Mouse (Mus musculus) MEL (cell line): ENCODE results near the gene Kcnk18. TPM values are rescaled to one million over a fixed set of nuclear protein-coding genes. Genes with fewer than 3 reads are reported as not detected.

Experiments used
- DNase-seq: peaks from one replicate; pipeline ENCODE4 v3.0.0; 2011; ENCODE audit warnings: low read depth, low spot score
- H3K27ac ChIP-seq: 2 replicates; pipeline ENCODE4 v1.5.1; 2012; ENCODE audit warnings: low read depth, mild to moderate bottlenecking, control low read depth, low read length, moderate library complexity; ENCODE audit not compliant: control insufficient read depth
- H3K27me3 ChIP-seq, 2 experiments: fragments of 150-350 bp in 1 of 2; sonication (generic) in 1 of 2; 2 replicates each; pipeline ENCODE4 v1.6.1; 2012; ENCODE audit warnings: low read length in 2 of 2, mild to moderate bottlenecking in 2 of 2, improper control_type of control experiment in 1 of 2, moderate library complexity in 1 of 2; ENCODE audit not compliant: insufficient read depth in 2 of 2, control insufficient read depth in 1 of 2
- H3K36me3 ChIP-seq, 2 experiments: 2 replicates each; pipeline ENCODE4 v1.6.1; 2012 to 2014; ENCODE audit warnings: low read length in 2 of 2, improper control_type of control experiment in 1 of 2, inconsistent platforms in 1 of 2, mild to moderate bottlenecking in 1 of 2; ENCODE audit not compliant: insufficient read depth in 2 of 2, control insufficient read depth in 1 of 2
- H3K4me1 ChIP-seq, 2 experiments: fragments of 150-350 bp in 1 of 2; sonication (generic) in 1 of 2; 2 replicates each; pipeline ENCODE4 v1.6.1; 2012; ENCODE audit warnings: low read length in 2 of 2, improper control_type of control experiment in 1 of 2, mild to moderate bottlenecking in 1 of 2; ENCODE audit not compliant: insufficient read depth in 2 of 2, control insufficient read depth in 1 of 2
- H3K4me3 ChIP-seq, 2 experiments: fragments of 150-350 bp in 1 of 2; sonication (generic) in 1 of 2; 2 replicates each; pipeline ENCODE4 v1.5.1; 2012; ENCODE audit warnings: low read depth in 2 of 2, low read length in 2 of 2, mild to moderate bottlenecking in 2 of 2, moderate library complexity in 2 of 2, control low read depth in 1 of 2, improper control_type of control experiment in 1 of 2; ENCODE audit not compliant: control insufficient read depth in 1 of 2, insufficient read depth in 1 of 2
- H3K79me2 ChIP-seq: 2 replicates; pipeline ENCODE4 v1.6.1; 2012; ENCODE audit warnings: mild to moderate bottlenecking, low read length, moderate library complexity; ENCODE audit not compliant: control insufficient read depth, poor library complexity, insufficient read depth
- H3K9ac ChIP-seq: 2 replicates; pipeline ENCODE4 v1.6.1; 2012; ENCODE audit warnings: low read depth, mild to moderate bottlenecking, control low read depth, low read length, moderate library complexity; ENCODE audit not compliant: control insufficient read depth, poor library complexity, severe bottlenecking
- H3K9me3 ChIP-seq: fragments of 150-350 bp; sonication (generic); replicated peaks from 2 replicates; pipeline ENCODE4 v1.6.1; 2012; ENCODE audit warnings: mild to moderate bottlenecking, low read length, improper control_type of control experiment, moderate library complexity; ENCODE audit not compliant: insufficient read depth
- BHLHE40 ChIP-seq: IDR thresholded peaks from 2 replicates; pipeline ENCODE4 v1.6.1; 2012; ENCODE audit warnings: low read depth, mild to moderate bottlenecking, inconsistent platforms, low read length, improper control_type of control experiment, borderline replicate concordance
- CHD1 ChIP-seq: IDR thresholded peaks from 2 replicates; pipeline ENCODE4 v1.6.1; 2012; ENCODE audit warnings: low read depth, mild to moderate bottlenecking, inconsistent platforms, low read length, improper control_type of control experiment
- CTCF ChIP-seq, 3 experiments: IDR thresholded peaks in 2 of 3; conservative IDR thresholded peaks in 1 of 3; 2 replicates each; pipeline ENCODE4 v1.5.1; 2011 to 2012; ENCODE audit warnings: low read length in 3 of 3, low read depth in 2 of 3, mild to moderate bottlenecking in 2 of 3, improper control_type of control experiment in 1 of 3, inconsistent platforms in 1 of 3, mixed read lengths in 1 of 3, moderate library complexity in 1 of 3; ENCODE audit not compliant: control insufficient read depth in 1 of 3, insufficient read depth in 1 of 3, poor library complexity in 1 of 3, severe bottlenecking in 1 of 3
- EP300 ChIP-seq, 2 experiments: IDR thresholded peaks; 2 replicates each; pipeline ENCODE4 v1.6.1; 2011; ENCODE audit warnings: improper control_type of control experiment in 2 of 2, low read length in 2 of 2, low read depth in 1 of 2, mild to moderate bottlenecking in 1 of 2
- ETS1 ChIP-seq: IDR thresholded peaks from 2 replicates; pipeline ENCODE4 v1.6.1; 2012; ENCODE audit warnings: low read depth, mild to moderate bottlenecking, inconsistent platforms, low read length, improper control_type of control experiment, moderate library complexity
- GABPA ChIP-seq: IDR thresholded peaks from 2 replicates; pipeline ENCODE4 v1.6.1; 2012; ENCODE audit warnings: low read depth, mild to moderate bottlenecking, inconsistent platforms, low read length, improper control_type of control experiment, moderate library complexity
- JUND ChIP-seq: IDR thresholded peaks from 2 replicates; pipeline ENCODE4 v1.6.1; 2011; ENCODE audit warnings: low read depth, mild to moderate bottlenecking, improper control_type of control experiment, low read length
- MAFK ChIP-seq: IDR thresholded peaks from 2 replicates; pipeline ENCODE4 v1.6.1; 2011; ENCODE audit warnings: low read depth, mild to moderate bottlenecking, low read length, improper control_type of control experiment, borderline replicate concordance
- MAZ ChIP-seq: IDR thresholded peaks from 2 replicates; pipeline ENCODE4 v1.6.1; 2012; ENCODE audit warnings: low read depth, mild to moderate bottlenecking, inconsistent platforms, low read length, improper control_type of control experiment
- MXI1 ChIP-seq: IDR thresholded peaks from 2 replicates; pipeline ENCODE4 v1.6.1; 2011; ENCODE audit warnings: mild to moderate bottlenecking, low read depth, low read length, improper control_type of control experiment
- MYB ChIP-seq: IDR thresholded peaks from 2 replicates; pipeline ENCODE4 v1.6.1; 2011; ENCODE audit warnings: mild to moderate bottlenecking, low read depth, low read length, improper control_type of control experiment
- MYC ChIP-seq: IDR thresholded peaks from 2 replicates; pipeline ENCODE4 v1.6.1; 2011; ENCODE audit warnings: low read depth, mild to moderate bottlenecking, low read length, improper control_type of control experiment, moderate library complexity
- NELFE ChIP-seq: IDR thresholded peaks from 2 replicates; pipeline ENCODE4 v1.6.1; 2011; ENCODE audit warnings: low read depth, low read length, improper control_type of control experiment
- POLR2A ChIP-seq, 2 experiments: IDR thresholded peaks; 2 replicates each; pipeline ENCODE4 v1.6.1; 2011 to 2012; ENCODE audit warnings: low read length in 2 of 2, mild to moderate bottlenecking in 2 of 2, control low read depth in 1 of 2, improper control_type of control experiment in 1 of 2, low read depth in 1 of 2, moderate library complexity in 1 of 2; ENCODE audit not compliant: control insufficient read depth in 1 of 2, insufficient read depth in 1 of 2, poor library complexity in 1 of 2
- POLR2AphosphoS5 ChIP-seq: IDR thresholded peaks from 2 replicates; pipeline ENCODE4 v1.6.1; 2012; ENCODE audit warnings: low read depth, borderline replicate concordance, mild to moderate bottlenecking, inconsistent platforms, low read length, moderate library complexity, mixed read lengths
- SIN3A ChIP-seq: IDR thresholded peaks from 2 replicates; pipeline ENCODE4 v1.6.1; 2012; ENCODE audit warnings: low read length, improper control_type of control experiment, inconsistent platforms
- TAL1 ChIP-seq: IDR thresholded peaks from 2 replicates; pipeline ENCODE4 v1.6.1; 2012; ENCODE audit warnings: mild to moderate bottlenecking, inconsistent platforms, low read length, moderate library complexity, mixed read lengths
- TCF12 ChIP-seq: IDR thresholded peaks from 2 replicates; pipeline ENCODE4 v1.6.1; 2014; ENCODE audit warnings: low read depth, mild to moderate bottlenecking, inconsistent platforms, low read length, improper control_type of control experiment, moderate library complexity
- ZC3H11A ChIP-seq: IDR thresholded peaks from 2 replicates; pipeline ENCODE4 v1.6.1; 2012; ENCODE audit warnings: low read depth, mild to moderate bottlenecking, inconsistent platforms, low read length, improper control_type of control experiment
- polyA plus RNA-seq, 2 experiments: library from polyadenylated mRNA; stranded (reverse) in 1 of 2; unstranded in 1 of 2; fragments of >175 nt in 1 of 2; fragments of >200 nt in 1 of 2; gene quantifications; 2 replicates each; pipeline versions ENCODE4 v1.2.1 to v1.2.4; 2012; ENCODE audit warnings: low replicate concordance in 2 of 2, low read depth in 1 of 2; ENCODE audit not compliant: insufficient read length in 2 of 2, insufficient read depth in 1 of 2, missing spikeins in 1 of 2
- total RNA-seq: library from RNA; depleted of rRNA; stranded (reverse); fragments of 300-350 nt; gene quantifications from 2 replicates; pipeline ENCODE4 v1.2.3, GENCODE M21; 2012

The Kcnk18 gene
- total and polyA plus RNA-seq, 3 experiments, result not detected

GRCm38 (mm10) chr19:59216891-59217290, 2.1 kb upstream of the Kcnk18 start:
- Histone ChIP-seq H3K27me3 (peaks cover 2% of the 10 kb centered on the region in 2 experiments; a peak in 1 of 4 replicates), H3K9ac (no peak overlapping the region), H3K27ac (no peak overlapping the region), H3K4me3 (no peak overlapping the region), H3K79me2 (no peaks in the 10 kb centered on the region), H3K36me3 (no peaks in the 10 kb centered on the region), H3K4me1 (no peaks in the 10 kb centered on the region)
- DNase-seq, result no peak
- no peak for TF ChIP-seq JUND
- TF ChIP-seq, all 39 proteins: peak for 0
- H3K9me3 ChIP-seq, result no peaks in the 10 kb centered on the region

DNA sequence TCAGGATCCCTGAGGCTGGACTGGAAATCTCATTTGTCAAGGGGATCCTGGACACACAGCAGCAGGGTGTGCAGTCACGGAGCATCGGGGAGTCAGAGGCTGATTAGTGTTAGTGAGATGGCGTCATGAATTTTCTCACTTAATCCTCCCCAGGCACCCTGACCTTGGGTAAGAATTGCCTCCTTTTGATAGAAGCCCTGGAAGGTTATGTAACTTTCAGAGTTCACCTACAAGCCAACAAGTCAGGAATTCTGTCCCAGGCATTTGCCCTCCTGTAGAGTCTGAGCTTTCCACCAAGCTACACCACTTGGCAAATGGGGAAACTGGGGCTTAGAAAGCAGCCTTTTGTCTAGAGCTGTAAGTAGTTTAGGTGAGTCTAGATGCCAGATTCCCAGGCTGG, 2.1 kb downstream of the Kcnk18 start:
- Histone ChIP-seq H3K9me3 (no peaks in the 10 kb centered on the region), H3K79me2 (no peaks in the 10 kb centered on the region), H3K36me3 (no peaks in the 10 kb centered on the region), H3K4me3 (no peak overlapping the region), H3K4me1 (no peaks in the 10 kb centered on the region), H3K9ac (no peak overlapping the region), H3K27ac (no peak overlapping the region), H3K27me3 (no peaks in the 10 kb centered on the region)
- no peak for DNase-seq
- TF ChIP-seq MAFK (no peak), CHD1 (no peak), TCF12 (no peak), MYC (no peak), CTCF (IDR thresholded peaks at IDR 0.05 in 2 of 3, conservative IDR thresholded peaks at IDR 0.05 in 1 of 3; ENCODE audit: control insufficient read depth in 1 of 3, insufficient read depth in 1 of 3, low read depth in 2 of 3, low read length in 3 of 3, poor library complexity in 1 of 3, severe bottlenecking in 1 of 3) (no peak), ZC3H11A (no peak), POLR2AphosphoS5 (no peak), POLR2A (IDR thresholded peaks at IDR 0.05; ENCODE audit: control insufficient read depth in 1 of 2, insufficient read depth in 1 of 2, low read depth in 1 of 2, low read length in 2 of 2, poor library complexity in 1 of 2) (no peak), NELFE (no peak), TAL1 (no peak), MYB (no peak), ETS1 (no peak), BHLHE40 (no peak), MXI1 (no peak), SIN3A (no peak), GABPA (no peak), EP300 (IDR thresholded peaks at IDR 0.05; ENCODE audit: low read depth in 1 of 2, low read length in 2 of 2) (no peak), MAZ (no peak)
